In the genomic region with DNA sequence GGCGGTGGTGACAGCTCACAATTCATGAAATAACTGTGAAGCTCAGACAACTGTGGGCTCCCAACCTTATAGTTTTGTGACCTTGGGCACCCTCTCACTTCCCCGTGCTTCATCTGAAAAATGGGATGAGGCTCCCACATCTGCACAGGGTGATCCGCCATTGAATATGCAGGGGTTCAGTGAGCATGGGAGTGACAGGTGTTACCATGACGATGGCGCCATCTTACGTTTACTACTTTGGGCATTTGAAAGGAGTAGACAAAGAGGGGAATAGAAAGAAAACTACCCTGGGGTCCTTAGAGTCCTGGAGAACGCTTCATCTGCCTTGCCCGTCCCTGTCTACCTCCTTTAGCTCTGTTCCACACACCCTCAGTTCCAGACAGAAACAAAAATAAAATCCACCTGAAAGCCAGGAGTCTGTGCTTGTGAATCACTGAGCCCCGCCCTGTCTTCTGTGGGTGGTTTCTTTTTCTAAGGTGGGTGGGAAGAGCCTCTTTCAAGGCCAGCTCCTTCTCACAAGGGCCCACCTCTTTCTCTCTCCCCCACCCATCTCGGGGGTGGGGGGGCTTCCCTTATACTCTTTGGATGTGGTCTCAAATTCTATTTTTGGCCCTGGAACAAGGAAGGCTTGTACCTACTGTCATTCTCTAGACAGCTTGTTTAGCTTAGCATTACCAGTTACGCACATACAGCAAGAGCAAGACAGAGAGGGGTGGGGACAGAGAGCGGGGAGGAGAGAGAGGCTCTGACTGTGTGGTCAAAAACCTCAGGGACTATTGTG, we compare ENCODE assay signal across 12 mouse cellular contexts. TPM values are rescaled to one million over a fixed set of nuclear protein-coding genes. Genes with fewer than 3 reads are reported as not detected.
DNase-seq lines count a peak whose midpoint lies in the region; ATAC-seq and TF ChIP-seq lines count a peak whose summit lies in the region.
"Had no signal": no experiment of that assay in that cellular context is flagged by ENCODE, and none has a peak within 500 bp of the region (broad histone marks: within the 10 kb centered on the region; RNA-seq: fewer than 3 reads in every experiment).

No protein-coding gene starts in this region.

- H3K4me2 ChIP-seq in hindbrain, embryonic 11.5 days (replicated peaks; ENCODE audit: low read depth, low read length), result no peak overlapping the region
- H3K4me2 ChIP-seq in hindbrain, embryonic 12.5 days (replicated peaks), result no peak overlapping the region
- H3K4me2 ChIP-seq in liver, embryonic 11.5 days, result no peak overlapping the region
- H3K4me2 ChIP-seq: kidney, embryonic 15.5 days had no signal

- H3K9me3 ChIP-seq in hindbrain, embryonic 11.5 days (ENCODE audit: control insufficient read depth, low read length), result no peaks in the 10 kb centered on the region
- no peaks in the 10 kb centered on the region for H3K9me3 ChIP-seq in hindbrain, embryonic 12.5 days (replicated peaks)
- no peaks in the 10 kb centered on the region for H3K9me3 ChIP-seq in liver, embryonic 11.5 days (ENCODE audit: control insufficient read depth, low read length)
- H3K9me3 ChIP-seq: kidney, embryonic 15.5 days had no signal

- H3K36me3 ChIP-seq in hindbrain, embryonic 11.5 days (ENCODE audit: control insufficient read depth, insufficient read depth, low read length), result no peaks in the 10 kb centered on the region
- no peaks in the 10 kb centered on the region for H3K36me3 ChIP-seq in hindbrain, embryonic 12.5 days
- no peaks in the 10 kb centered on the region for H3K36me3 ChIP-seq in liver, embryonic 11.5 days (ENCODE audit: control insufficient read depth, insufficient read depth, low read length)
- H3K36me3 ChIP-seq: kidney, embryonic 15.5 days had no signal

- H3K27me3 ChIP-seq in hindbrain, embryonic 11.5 days (ENCODE audit: control insufficient read depth, insufficient read depth, low read length), result no peaks in the 10 kb centered on the region
- no peaks in the 10 kb centered on the region for H3K27me3 ChIP-seq in hindbrain, embryonic 12.5 days
- H3K27me3 ChIP-seq in liver, embryonic 11.5 days (replicated peaks; ENCODE audit: control insufficient read depth, insufficient read depth, low read length), result no peaks in the 10 kb centered on the region
- H3K27me3 ChIP-seq in cerebellum, adult 2 months (ENCODE audit: control insufficient read depth, insufficient read depth, low read length), result no peaks in the 10 kb centered on the region
- H3K27me3 ChIP-seq: kidney, embryonic 15.5 days had no signal

- DNase-seq in hindbrain, embryonic 11.5 days (ENCODE audit: low spot score), result peak; percentile 26
- DNase-seq in ES-CJ7 (ENCODE audit: low read depth, low spot score), result peak; percentile 86
- DNase-seq in induced T-regulatory cell, adult 2 months (ENCODE audit: low read depth), result peak; percentile 50
- DNase-seq in retina, postnatal 1 day, result peak; percentile 44
- DNase-seq in urinary bladder, adult 2 months (ENCODE audit: low spot score), result no peak
- DNase-seq in liver, embryonic 11.5 days (ENCODE audit: low spot score), result no peak
- DNase-seq in cerebellum, adult 2 months, result no peak
- DNase-seq: gastrocnemius, postnatal 25 days had no signal

- no peak overlapping the region for H3K27ac ChIP-seq in hindbrain, embryonic 11.5 days (ENCODE audit: low read depth, low read length)
- no peak overlapping the region for H3K27ac ChIP-seq in hindbrain, embryonic 12.5 days
- H3K27ac ChIP-seq in liver, embryonic 11.5 days (ENCODE audit: low read depth, low read length), result no peak overlapping the region
- H3K27ac ChIP-seq in cerebellum, adult 2 months (ENCODE audit: insufficient read depth, low read length), result no peak overlapping the region
- H3K27ac ChIP-seq: kidney, embryonic 15.5 days; liver, embryonic 14.5 days had no signal

- 65% methylated on average over 12 of the region's 12 CpGs for WGBS in hindbrain, embryonic 11.5 days
- WGBS in hindbrain, embryonic 12.5 days, result 56% methylated on average over 12 of the region's 12 CpGs
- 77% methylated on average over 12 of the region's 12 CpGs for WGBS in liver, embryonic 11.5 days
- WGBS in cerebellum, adult 2 months, result 91% methylated on average over 12 of the region's 12 CpGs

- ATAC-seq in hindbrain, embryonic 11.5 days (ENCODE audit: low FRiP score), result no peak
- no peak for ATAC-seq in hindbrain, embryonic 12.5 days (ENCODE audit: low FRiP score)
- ATAC-seq in liver, embryonic 11.5 days (replicated peaks; ENCODE audit: low FRiP score), result no peak

- H3K4me1 ChIP-seq in hindbrain, embryonic 11.5 days (replicated peaks; ENCODE audit: control insufficient read depth, insufficient read depth, low read length), result no peaks in the 10 kb centered on the region
- peaks cover 14% of the 10 kb centered on the region for H3K4me1 ChIP-seq in hindbrain, embryonic 12.5 days
- no peaks in the 10 kb centered on the region for H3K4me1 ChIP-seq in liver, embryonic 11.5 days (replicated peaks; ENCODE audit: control insufficient read depth, insufficient read depth, low read length)
- 0 out of 2 replicates have a peak, but pooled peaks cover 2% of the 10 kb centered on the region for H3K4me1 ChIP-seq in cerebellum, adult 2 months (ENCODE audit: control insufficient read depth, insufficient read depth, low read length)

- no peak for TF ChIP-seq POLR2A in cerebellum, adult 2 months (IDR thresholded peaks at IDR 0.05; ENCODE audit: borderline replicate concordance, insufficient read depth, low read length)

- no peak for TF ChIP-seq CTCF in cerebellum, adult 2 months (IDR thresholded peaks at IDR 0.05; ENCODE audit: borderline replicate concordance, insufficient read depth, low read depth, low read length)

- no peak overlapping the region for H3K4me3 ChIP-seq in hindbrain, embryonic 11.5 days (ENCODE audit: low read depth, low read length)
- H3K4me3 ChIP-seq in hindbrain, embryonic 12.5 days, result no peak overlapping the region
- no peak overlapping the region for H3K4me3 ChIP-seq in liver, embryonic 11.5 days (ENCODE audit: low read depth, low read length)
- H3K4me3 ChIP-seq in cerebellum, adult 2 months (replicated peaks; ENCODE audit: insufficient read depth, low read depth, low read length), result no peak overlapping the region
- H3K4me3 ChIP-seq: kidney, embryonic 15.5 days; myocyte had no signal

- no peak overlapping the region for H3K9ac ChIP-seq in hindbrain, embryonic 11.5 days (ENCODE audit: low read depth, low read length)
- H3K9ac ChIP-seq in hindbrain, embryonic 12.5 days, result no peak overlapping the region
- H3K9ac ChIP-seq in liver, embryonic 11.5 days (ENCODE audit: low read depth, low read length), result no peak overlapping the region
- H3K9ac ChIP-seq: kidney, embryonic 15.5 days; liver, embryonic 14.5 days had no signal

RNA-seq across cellular contexts. Expression of gene Rab44, which starts 41.6 kb away (rescaled TPM):
- polyA plus RNA-seq in hindbrain, embryonic 11.5 days (2014; fragmentation: Nextera tagmentation; extraction: Ambion mirVana), result 0.45 TPM in 1 of 2 replicates, not detected in the other
- 0.34 and 1.1 TPM in 2 replicates for polyA plus RNA-seq in hindbrain, embryonic 12.5 days (2016; fragmentation: Nextera tagmentation; extraction: Ambion mirVana)
- 1.5 and 1.9 TPM in 2 replicates for polyA plus RNA-seq in urinary bladder, adult 2 months (2012; rRNA removed)
- 4.4 TPM in 2 replicates for polyA plus RNA-seq in liver, embryonic 11.5 days (2014; fragmentation: Nextera tagmentation; extraction: Ambion mirVana)
- 0.32 and 0.47 TPM in 2 replicates for polyA plus RNA-seq in cerebellum, adult 2 months (2012; rRNA removed)

Comparison
In these comparisons a context has a peak if more than half of its experiments do, and no peak if none do; other contexts are left out.
1. DNase-seq: peak in hindbrain, embryonic 11.5 days (single experiment), ES-CJ7 (single experiment), induced T-regulatory cell, adult 2 months (single experiment) and retina, postnatal 1 day (single experiment); none in urinary bladder, adult 2 months (single experiment), liver, embryonic 11.5 days (single experiment) and cerebellum, adult 2 months (0 of 2).